Mouse (Mus musculus): Measurements from ENCODE around the gene Rita1.

Rita1 gene

GRCm38 (mm10) chr5:120612442-120612821, at the start of gene Rita1, which contains the start of gene Ddx54:
TSS of gene Rita1 (minus strand) at chr5:120612589.
TSS of gene Ddx54 (plus strand) at chr5:120612739.
- DNase-seq = peak; percentile 98 to 99

- DNase-seq = no peak
These were observed 48.4 kb upstream of the Rita1 start for GRCm38 (mm10) chr5:120660816-120661215.

- DNase-seq = no peak
These were observed 43.9 kb upstream of the Rita1 start for GRCm38 (mm10) chr5:120656281-120656751.

- DNase-seq = no peak
These were observed 41.5 kb upstream of the Rita1 start for GRCm38 (mm10) chr5:120653873-120654272.

- DNase-seq = no peak
These were observed 40.7 kb upstream of the Rita1 start for GRCm38 (mm10) chr5:120652915-120653701.

- DNase-seq = no peak
These were observed 38.8 kb upstream of the Rita1 start for GRCm38 (mm10) chr5:120651230-120651629.

- DNase-seq = no peak
These were observed 37.5 kb upstream of the Rita1 start for GRCm38 (mm10) chr5:120649938-120650337.

- no peak for DNase-seq
These were observed 37.1 kb upstream of the Rita1 start for GRCm38 (mm10) chr5:120649374-120649933.

- DNase-seq = peak; percentile 13 to 61
These were observed 36.4 kb upstream of the Rita1 start, which contains the start of gene Rasal1 for GRCm38 (mm10) chr5:120648569-120649373. TSS of gene Rasal1 (plus strand) at chr5:120648812.

GRCm38 (mm10) chr5:120647814-120648491, 35.6 kb upstream of the Rita1 start:
- peak; percentile 21 to 26 for DNase-seq

- DNase-seq = no peak
These were observed 35.0 kb upstream of the Rita1 start for GRCm38 (mm10) chr5:120647361-120647760.

- DNase-seq = peak; percentile 82
These were observed 33.5 kb upstream of the Rita1 start for GRCm38 (mm10) chr5:120645851-120646250.

GRCm38 (mm10) chr5:120644227-120644626, 31.8 kb upstream of the Rita1 start:
- DNase-seq = no peak

GRCm38 (mm10) chr5:120643365-120644085, 31.1 kb upstream of the Rita1 start:
- peak; percentile 42 to 65 for DNase-seq

GRCm38 (mm10) chr5:120640094-120640493, 27.7 kb upstream of the Rita1 start:
- no peak for DNase-seq

- DNase-seq = no peak
These were observed 23.2 kb upstream of the Rita1 start for GRCm38 (mm10) chr5:120635633-120636032.

GRCm38 (mm10) chr5:120634860-120635259, 22.5 kb upstream of the Rita1 start:
- no peak for DNase-seq

GRCm38 (mm10) chr5:120634131-120634530, 21.7 kb upstream of the Rita1 start, which contains the start of gene Cfap73:
TSS of gene Cfap73 (minus strand) at chr5:120634235.
- DNase-seq = no peak

GRCm38 (mm10) chr5:120631892-120632291, 19.5 kb upstream of the Rita1 start:
- no peak for DNase-seq

GRCm38 (mm10) chr5:120631128-120631527, 18.7 kb upstream of the Rita1 start:
- no peak for DNase-seq

GRCm38 (mm10) chr5:120628624-120629023, 16.2 kb upstream of the Rita1 start:
- DNase-seq = peak in 1 of 2 experiments; percentile 45
